Mouse (Mus musculus) kidney, embryonic 16.5 days (tissue): ENCODE results near the gene Plscr4. TPM values are rescaled to one million over a fixed set of nuclear protein-coding genes. Genes with fewer than 3 reads are reported as not detected.

Experiments used
- ATAC-seq: fragments of 200-750 bp; cut with Nextera tagmentation; 2 replicates; pipeline ENCODE4 v1.8.0; 2017; ENCODE audit warnings: moderate TSS enrichment; ENCODE audit not compliant: low FRiP score, low TSS enrichment
- H3K27ac ChIP-seq: fragments of 300-500 bp; sonication (generic); 2 replicates; pipeline ENCODE4 v1.5.1; 2014; ENCODE audit warnings: low read length
- H3K27me3 ChIP-seq: fragments of 300-500 bp; sonication (generic); 2 replicates; pipeline ENCODE4 v1.6.1; 2014; ENCODE audit warnings: low read length, control low read depth, mixed read lengths; ENCODE audit not compliant: insufficient read depth
- H3K36me3 ChIP-seq: fragments of 300-500 bp; sonication (generic); 2 replicates; pipeline ENCODE4 v1.6.1; 2014; ENCODE audit warnings: low read length, control low read depth, mixed read lengths; ENCODE audit not compliant: insufficient read depth
- H3K4me1 ChIP-seq: fragments of 300-500 bp; sonication (generic); 2 replicates; pipeline ENCODE4 v1.6.1; 2014; ENCODE audit warnings: low read length, control low read depth, mixed read lengths; ENCODE audit not compliant: insufficient read depth
- H3K4me2 ChIP-seq: fragments of 300-500 bp; sonication (generic); replicated peaks from 2 replicates; pipeline ENCODE4 v1.6.1; 2014; ENCODE audit warnings: low read depth, low read length
- H3K4me3 ChIP-seq: fragments of 300-500 bp; sonication (generic); 2 replicates; pipeline ENCODE4 v1.5.1; 2014; ENCODE audit warnings: mild to moderate bottlenecking, low read length
- H3K9ac ChIP-seq: fragments of 300-500 bp; sonication (generic); replicated peaks from 2 replicates; pipeline ENCODE4 v1.6.1; 2014; ENCODE audit warnings: low read length
- H3K9me3 ChIP-seq: fragments of 300-500 bp; sonication (generic); 2 replicates; pipeline ENCODE4 v1.6.1; 2016; ENCODE audit warnings: low read length, control low read depth
- WGBS: fragments of 180-500 bp; shearing (Covaris S2); extraction: QIAGEN DNeasy Blood & Tissue Kit; methylation state at CpG from one replicate; pipeline ENCODE4 v1.1.7; 2014; 5-methylcytosine and 5-hydroxymethylcytosine counted together
- polyA plus RNA-seq: library from polyadenylated mRNA; unstranded; fragments of >200 nt; fragmentation: Nextera tagmentation; extraction: Ambion mirVana; gene quantifications from 2 replicates; pipeline ENCODE4 v1.2.1, GENCODE M21; 2015

Gene Plscr4
- polyA plus RNA-seq, 1 experiment from 2014 or later = 4.9 TPM

- Histone ChIP-seq H3K4me3 (no peak overlapping the region), H3K4me1 (0 out of 2 replicates have a peak, but pooled peaks cover 4% of the 10 kb centered on the region), H3K9me3 (no peaks in the 10 kb centered on the region), H3K27ac (no peak overlapping the region), H3K27me3 (no peaks in the 10 kb centered on the region), H3K9ac (no peak overlapping the region), H3K36me3 (no peaks in the 10 kb centered on the region), H3K4me2 (no peak overlapping the region)
- whole genome bisulfite sequencing = 71% methylated on average over 4 of the region's 4 CpGs
- no peak for ATAC-seq
These were observed 10.6 kb downstream of the Plscr4 start for GRCm38 (mm10) chr9:92467724-92468123.

GRCm38 (mm10) chr9:92472256-92472855 is 15.2 kb downstream of the Plscr4 start:
- ATAC-seq = peak; percentile 78; the same call in 1 of the 2 replicates
- WGBS = 47% methylated on average over 5 of the region's 5 CpGs
- H3K9ac ChIP-seq = no peak overlapping the region

GRCm38 (mm10) chr9:92473178-92473577 is 16.0 kb downstream of the Plscr4 start:
- H3K36me3 ChIP-seq = no peaks in the 10 kb centered on the region
- H3K4me2 ChIP-seq = no peak overlapping the region
- no peak overlapping the region for H3K27ac ChIP-seq
- WGBS = 83% methylated on average over 2 of the region's 2 CpGs
- no peaks in the 10 kb centered on the region for H3K27me3 ChIP-seq
- 0 out of 2 replicates have a peak, but pooled peaks cover 4% of the 10 kb centered on the region for H3K4me1 ChIP-seq
- no peak overlapping the region for H3K4me3 ChIP-seq
- ATAC-seq = no peak
- H3K9ac ChIP-seq = no peak overlapping the region
- no peaks in the 10 kb centered on the region for H3K9me3 ChIP-seq

More at GRCm38 (mm10) chr9:92472256-92472855, 15.2 kb downstream of the Plscr4 start:
- Histone ChIP-seq H3K27ac (no peak overlapping the region), H3K36me3 (no peaks in the 10 kb centered on the region), H3K4me3 (no peak overlapping the region), H3K4me1 (0 out of 2 replicates have a peak, but pooled peaks cover 4% of the 10 kb centered on the region), H3K9me3 (no peaks in the 10 kb centered on the region), H3K27me3 (no peaks in the 10 kb centered on the region), H3K4me2 (no peak overlapping the region)

- Histone ChIP-seq H3K4me2 (no peak overlapping the region), H3K36me3 (no peaks in the 10 kb centered on the region), H3K4me1 (0 out of 2 replicates have a peak, but pooled peaks cover 4% of the 10 kb centered on the region), H3K4me3 (no peak overlapping the region), H3K9me3 (no peaks in the 10 kb centered on the region), H3K27ac (no peak overlapping the region), H3K9ac (no peak overlapping the region), H3K27me3 (no peaks in the 10 kb centered on the region)
- ATAC-seq = no peak
- WGBS = 63% methylated on average over 1 of the region's 1 CpGs
These were observed 17.1 kb downstream of the Plscr4 start for GRCm38 (mm10) chr9:92474244-92474643.

DNA sequence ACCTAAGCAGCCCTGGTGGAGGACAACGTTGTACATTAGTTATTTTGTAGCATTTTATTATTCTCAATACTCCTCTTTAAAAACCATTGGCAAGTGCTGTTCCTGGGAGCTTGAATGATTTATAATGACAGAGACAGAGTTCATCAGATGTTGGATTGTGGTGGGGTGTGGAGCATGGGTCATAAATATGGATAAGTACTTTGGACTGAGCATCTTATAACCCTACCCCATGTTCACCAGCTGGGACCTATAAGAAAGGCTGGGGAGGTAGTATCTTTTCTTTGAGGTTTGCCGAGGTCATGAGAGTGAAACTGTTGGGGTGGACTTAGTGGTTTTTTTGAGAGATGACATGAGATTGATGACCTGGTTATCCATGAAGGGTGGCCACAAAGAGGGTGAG is 24.5 kb downstream of the Plscr4 start:
- H3K27ac ChIP-seq = no peak overlapping the region
- H3K27me3 ChIP-seq = no peaks in the 10 kb centered on the region
- no peak overlapping the region for H3K9ac ChIP-seq
- H3K9me3 ChIP-seq = no peaks in the 10 kb centered on the region
- no peaks in the 10 kb centered on the region for H3K36me3 ChIP-seq
- H3K4me1 ChIP-seq = 0 out of 2 replicates have a peak, but pooled peaks cover 2% of the 10 kb centered on the region
- ATAC-seq = peak; percentile 69; the same call in 1 of the 2 replicates
- no peak overlapping the region for H3K4me2 ChIP-seq
- WGBS = 27% methylated on average over 2 of the region's 2 CpGs
- H3K4me3 ChIP-seq = no peak overlapping the region

DNA sequence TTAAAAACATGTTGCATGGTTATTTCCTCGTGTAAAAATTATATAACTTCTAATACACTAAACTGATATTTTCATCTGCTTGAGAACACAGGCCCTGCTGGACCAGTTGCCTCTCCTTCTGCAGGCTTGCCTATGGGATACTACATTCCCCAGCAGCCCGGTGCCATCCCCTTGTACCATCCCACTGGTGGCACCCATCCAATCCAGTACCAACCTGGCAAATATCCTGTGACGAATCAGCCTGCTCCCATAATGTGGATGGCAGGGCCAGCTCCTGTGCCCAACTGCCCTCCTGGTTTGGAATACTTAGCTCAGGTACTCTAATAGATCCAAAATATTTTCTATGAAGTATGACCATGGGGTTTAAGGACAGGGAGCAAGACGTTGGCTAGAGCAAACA is 25.4 kb downstream of the Plscr4 start:
- no peak overlapping the region for H3K27ac ChIP-seq
- no peak overlapping the region for H3K4me2 ChIP-seq
- H3K27me3 ChIP-seq = no peaks in the 10 kb centered on the region
- H3K36me3 ChIP-seq = no peaks in the 10 kb centered on the region
- no peak overlapping the region for H3K9ac ChIP-seq
- 93% methylated on average over 4 of the region's 4 CpGs for WGBS
- H3K9me3 ChIP-seq = no peaks in the 10 kb centered on the region
- no peak overlapping the region for H3K4me3 ChIP-seq
- H3K4me1 ChIP-seq = 0 out of 2 replicates have a peak, but pooled peaks cover 2% of the 10 kb centered on the region
- ATAC-seq = no peak

DNA sequence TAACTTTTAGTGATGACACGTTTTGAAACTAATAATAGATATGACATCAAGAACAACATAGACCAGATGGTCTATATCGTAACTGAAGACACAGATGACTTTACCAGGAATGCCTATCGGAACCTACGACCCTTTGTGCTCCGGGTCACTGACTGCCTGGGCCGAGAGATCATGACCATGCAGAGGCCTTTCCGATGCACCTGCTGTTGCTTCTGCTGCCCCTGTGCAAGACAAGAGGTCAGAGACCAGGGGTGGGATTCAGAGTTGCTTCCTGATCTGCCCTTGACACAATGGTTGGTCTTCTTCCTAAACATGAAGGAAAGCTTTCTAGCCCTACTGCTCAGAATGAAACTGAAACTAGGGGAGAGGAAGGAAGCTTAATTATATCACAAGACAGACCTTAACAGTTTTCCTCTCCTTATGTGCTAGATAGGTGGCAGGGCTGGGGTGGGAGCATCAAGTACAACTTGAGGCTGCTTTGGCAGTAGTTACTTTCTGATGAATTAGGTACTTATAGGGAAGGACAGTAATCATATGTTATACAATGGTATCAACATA is 27.6 kb downstream of the Plscr4 start:
- ATAC-seq = no peak
- Histone ChIP-seq H3K4me3 (no peak overlapping the region), H3K27ac (no peak overlapping the region), H3K4me1 (0 out of 2 replicates have a peak, but pooled peaks cover 2% of the 10 kb centered on the region), H3K27me3 (no peaks in the 10 kb centered on the region), H3K9ac (no peak overlapping the region), H3K36me3 (no peaks in the 10 kb centered on the region), H3K9me3 (no peaks in the 10 kb centered on the region), H3K4me2 (no peak overlapping the region)
- WGBS = 52% methylated on average over 7 of the region's 7 CpGs

DNA sequence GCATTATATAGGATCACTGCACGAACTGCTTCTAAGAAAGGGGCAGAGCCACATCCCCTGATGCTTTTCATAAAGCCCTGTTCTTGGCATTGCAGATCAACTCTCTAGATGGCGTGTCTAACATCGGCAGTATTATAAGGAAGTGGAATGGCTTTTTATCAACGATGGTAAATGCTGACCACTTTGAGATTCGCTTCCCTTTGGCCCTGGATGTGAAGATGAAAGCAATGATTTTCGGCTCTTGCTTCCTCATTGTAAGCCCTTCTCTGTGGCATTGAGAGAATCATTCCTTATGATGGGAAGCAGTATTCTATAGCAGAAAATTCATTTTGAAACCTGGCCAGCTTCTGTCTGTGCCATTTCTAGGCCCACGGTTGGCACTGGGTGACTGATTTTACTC is 32.7 kb downstream of the Plscr4 start:
- no peak overlapping the region for H3K27ac ChIP-seq
- H3K4me2 ChIP-seq = no peak overlapping the region
- no peaks in the 10 kb centered on the region for H3K36me3 ChIP-seq
- H3K9ac ChIP-seq = no peak overlapping the region
- WGBS = 80% methylated on average over 7 of the region's 7 CpGs
- H3K27me3 ChIP-seq = no peaks in the 10 kb centered on the region
- no peaks in the 10 kb centered on the region for H3K9me3 ChIP-seq
- no peak for ATAC-seq
- H3K4me3 ChIP-seq = no peak overlapping the region
- H3K4me1 ChIP-seq = no peaks in the 10 kb centered on the region

DNA sequence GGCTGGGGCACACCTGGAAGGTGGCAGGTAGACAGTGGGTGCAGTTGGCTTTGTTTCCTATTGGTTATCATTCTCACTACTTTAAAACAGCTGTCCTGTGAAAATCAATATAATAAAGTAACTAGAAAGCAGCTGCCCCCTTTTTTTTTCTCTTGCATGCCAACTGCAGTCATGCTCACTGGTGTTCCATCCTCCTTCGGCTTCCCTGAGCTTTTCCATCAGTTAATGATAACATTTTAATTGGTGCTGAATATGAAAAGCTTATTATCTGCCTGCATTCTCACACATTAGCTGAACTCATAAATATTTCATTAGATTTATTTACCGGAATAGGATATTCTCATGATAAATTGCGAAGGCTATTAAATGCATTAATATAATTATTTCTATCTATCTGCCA is 33.1 kb downstream of the Plscr4 start:
- no peak for ATAC-seq
- H3K4me3 ChIP-seq = no peak overlapping the region
- no peaks in the 10 kb centered on the region for H3K27me3 ChIP-seq
- H3K9ac ChIP-seq = no peak overlapping the region
- H3K27ac ChIP-seq = no peak overlapping the region
- no peak overlapping the region for H3K4me2 ChIP-seq
- H3K4me1 ChIP-seq = no peaks in the 10 kb centered on the region
- no peaks in the 10 kb centered on the region for H3K36me3 ChIP-seq
- WGBS = 88% methylated on average over 3 of the region's 3 CpGs
- H3K9me3 ChIP-seq = no peaks in the 10 kb centered on the region

- no peaks in the 10 kb centered on the region for H3K9me3 ChIP-seq
- no peak for ATAC-seq
- WGBS = 74% methylated on average over 2 of the region's 2 CpGs
These were observed 34.1 kb downstream of the Plscr4 start for GRCm38 (mm10) chr9:92491274-92491673.

More at GRCm38 (mm10) chr9:92491274-92491673, 34.1 kb downstream of the Plscr4 start:
- Histone ChIP-seq H3K27ac (no peak overlapping the region), H3K36me3 (no peaks in the 10 kb centered on the region), H3K9ac (no peak overlapping the region), H3K4me2 (no peak overlapping the region), H3K4me1 (no peaks in the 10 kb centered on the region), H3K4me3 (no peak overlapping the region), H3K27me3 (no peaks in the 10 kb centered on the region)
